Mouse (Mus musculus): ENCODE data around the gene Gm2a. TPM values are rescaled to one million over a fixed set of nuclear protein-coding genes. Genes with fewer than 3 reads are reported as not detected.

Gene Gm2a
- polyA plus RNA-seq, 1 experiment from 2014 or later = 13.9 TPM

- H3K27ac ChIP-seq (ENCODE audit: low read depth, low read length) = no peak overlapping the region
- no peak overlapping the region for H3K9ac ChIP-seq (ENCODE audit: low read depth, low read length)
- no peak overlapping the region for H3K4me2 ChIP-seq
- no peaks in the 10 kb centered on the region for H3K36me3 ChIP-seq (ENCODE audit: control insufficient read depth, insufficient read depth, low read length)
- no peak for DNase-seq (ENCODE audit: low spot score)
- H3K27me3 ChIP-seq (replicated peaks; ENCODE audit: control insufficient read depth, insufficient read depth, low read length) = no peaks in the 10 kb centered on the region
- WGBS = 77% methylated on average over 8 of the region's 8 CpGs
- H3K4me1 ChIP-seq (replicated peaks; ENCODE audit: control insufficient read depth, insufficient read depth, low read length) = no peaks in the 10 kb centered on the region; the same call in 1 of the 2 replicates
- ATAC-seq (replicated peaks; ENCODE audit: low FRiP score) = no peak
- no peaks in the 10 kb centered on the region for H3K9me3 ChIP-seq (ENCODE audit: control insufficient read depth, low read length)
- no peak overlapping the region for H3K4me3 ChIP-seq (ENCODE audit: low read depth, low read length)
These were observed 25.4 kb upstream of the Gm2a start for GRCm38 (mm10) chr11:55072467-55072866.

- Histone ChIP-seq H3K9me3 (ENCODE audit: control insufficient read depth, low read length) (no peaks in the 10 kb centered on the region), H3K36me3 (ENCODE audit: control insufficient read depth, insufficient read depth, low read length) (no peaks in the 10 kb centered on the region), H3K4me1 (replicated peaks; ENCODE audit: control insufficient read depth, insufficient read depth, low read length) (peaks cover 1% of the 10 kb centered on the region), H3K4me2 (no peak overlapping the region), H3K4me3 (ENCODE audit: low read depth, low read length) (no peak overlapping the region), H3K9ac (ENCODE audit: low read depth, low read length) (no peak overlapping the region), H3K27me3 (replicated peaks; ENCODE audit: control insufficient read depth, insufficient read depth, low read length) (no peaks in the 10 kb centered on the region), H3K27ac (ENCODE audit: low read depth, low read length) (no peak overlapping the region)
- DNase-seq (ENCODE audit: low spot score) = no peak
- no peak for ATAC-seq (replicated peaks; ENCODE audit: low FRiP score)
- WGBS = 74% methylated on average over 10 of the region's 10 CpGs
These were observed 24.7 kb upstream of the Gm2a start for GRCm38 (mm10) chr11:55073191-55073590.

GRCm38 (mm10) chr11:55075602-55076001 lies 22.3 kb upstream of the Gm2a start:
- ATAC-seq (replicated peaks; ENCODE audit: low FRiP score) (no peak), DNase-seq (ENCODE audit: low spot score) (no peak)
- peaks cover 7% of the 10 kb centered on the region for H3K4me1 ChIP-seq (replicated peaks; ENCODE audit: control insufficient read depth, insufficient read depth, low read length)
- H3K36me3 ChIP-seq (ENCODE audit: control insufficient read depth, insufficient read depth, low read length) = no peaks in the 10 kb centered on the region
- H3K27me3 ChIP-seq (replicated peaks; ENCODE audit: control insufficient read depth, insufficient read depth, low read length) = no peaks in the 10 kb centered on the region
- no peak overlapping the region for H3K27ac ChIP-seq (ENCODE audit: low read depth, low read length)
- no peak overlapping the region for H3K4me2 ChIP-seq
- no peaks in the 10 kb centered on the region; the same call in 1 of the 2 replicates for H3K9me3 ChIP-seq (ENCODE audit: control insufficient read depth, low read length)
- WGBS = 84% methylated on average over 2 of the region's 2 CpGs
- H3K4me3 ChIP-seq (ENCODE audit: low read depth, low read length) = no peak overlapping the region
- H3K9ac ChIP-seq (ENCODE audit: low read depth, low read length) = no peak overlapping the region

- Histone ChIP-seq H3K36me3 (ENCODE audit: control insufficient read depth, insufficient read depth, low read length) (no peaks in the 10 kb centered on the region), H3K9me3 (ENCODE audit: control insufficient read depth, low read length) (no peaks in the 10 kb centered on the region; the same call in 1 of the 2 replicates), H3K4me3 (ENCODE audit: low read depth, low read length) (no peak overlapping the region), H3K4me1 (replicated peaks; ENCODE audit: control insufficient read depth, insufficient read depth, low read length) (peaks cover 7% of the 10 kb centered on the region), H3K27me3 (replicated peaks; ENCODE audit: control insufficient read depth, insufficient read depth, low read length) (no peaks in the 10 kb centered on the region), H3K9ac (ENCODE audit: low read depth, low read length) (no peak overlapping the region), H3K4me2 (no peak overlapping the region), H3K27ac (ENCODE audit: low read depth, low read length) (no peak overlapping the region)
- DNase-seq (ENCODE audit: low spot score) = no peak
- 85% methylated on average over 5 of the region's 5 CpGs for WGBS
- ATAC-seq (replicated peaks; ENCODE audit: low FRiP score) = no peak
These were observed 21.7 kb upstream of the Gm2a start for GRCm38 (mm10) chr11:55076234-55076633.

- Histone ChIP-seq H3K9ac (ENCODE audit: low read depth, low read length) (peak within 1 kb of the TSS; percentile 62), H3K27me3 (replicated peaks; ENCODE audit: control insufficient read depth, insufficient read depth, low read length) (no peaks in the 10 kb centered on the region), H3K36me3 (ENCODE audit: control insufficient read depth, insufficient read depth, low read length) (no peaks in the 10 kb centered on the region), H3K4me1 (replicated peaks; ENCODE audit: control insufficient read depth, insufficient read depth, low read length) (peaks cover 7% of the 10 kb centered on the region), H3K4me2 (peak within 1 kb of the TSS; percentile 87), H3K4me3 (ENCODE audit: low read depth, low read length) (peak within 1 kb of the TSS; percentile 55), H3K9me3 (ENCODE audit: control insufficient read depth, low read length) (no peaks in the 10 kb centered on the region; the same call in 1 of the 2 replicates), H3K27ac (ENCODE audit: low read depth, low read length) (no peak within 1 kb of the TSS)
- under 1% methylated on average over 49 of the region's 50 CpGs for WGBS
- ATAC-seq (replicated peaks; ENCODE audit: low FRiP score) (peak; percentile 73), DNase-seq (ENCODE audit: low spot score) (peak; percentile 63)
These were observed 20.3 kb upstream of the Gm2a start, which contains the start of gene Ccdc69 for GRCm38 (mm10) chr11:55077331-55078231. Gene Ccdc69 (minus strand): TSS chr11:55078131.

GRCm38 (mm10) chr11:55078502-55078901 lies 19.4 kb upstream of the Gm2a start:
- ATAC-seq (replicated peaks; ENCODE audit: low FRiP score) (no peak), DNase-seq (ENCODE audit: low spot score) (no peak)
- no peak overlapping the region for H3K27ac ChIP-seq (ENCODE audit: low read depth, low read length)
- peak overlapping the region; percentile 62 for H3K9ac ChIP-seq (ENCODE audit: low read depth, low read length)
- peak overlapping the region; percentile 55 for H3K4me3 ChIP-seq (ENCODE audit: low read depth, low read length)
- WGBS = 55% methylated on average over 3 of the region's 3 CpGs
- no peaks in the 10 kb centered on the region for H3K27me3 ChIP-seq (replicated peaks; ENCODE audit: control insufficient read depth, insufficient read depth, low read length)
- peak overlapping the region; percentile 87 for H3K4me2 ChIP-seq
- no peaks in the 10 kb centered on the region; the same call in 1 of the 2 replicates for H3K9me3 ChIP-seq (ENCODE audit: control insufficient read depth, low read length)
- H3K36me3 ChIP-seq (ENCODE audit: control insufficient read depth, insufficient read depth, low read length) = no peaks in the 10 kb centered on the region
- H3K4me1 ChIP-seq (replicated peaks; ENCODE audit: control insufficient read depth, insufficient read depth, low read length) = peaks cover 7% of the 10 kb centered on the region

- 85% methylated on average over 4 of the region's 4 CpGs for WGBS
- H3K27ac ChIP-seq (ENCODE audit: low read depth, low read length) = no peak overlapping the region
- no peak overlapping the region for H3K4me3 ChIP-seq (ENCODE audit: low read depth, low read length)
- H3K36me3 ChIP-seq (ENCODE audit: control insufficient read depth, insufficient read depth, low read length) = no peaks in the 10 kb centered on the region
- DNase-seq (ENCODE audit: low spot score) = no peak
- no peak overlapping the region for H3K9ac ChIP-seq (ENCODE audit: low read depth, low read length)
- H3K27me3 ChIP-seq (replicated peaks; ENCODE audit: control insufficient read depth, insufficient read depth, low read length) = no peaks in the 10 kb centered on the region
- no peak for ATAC-seq (replicated peaks; ENCODE audit: low FRiP score)
- H3K9me3 ChIP-seq (ENCODE audit: control insufficient read depth, low read length) = no peaks in the 10 kb centered on the region; the same call in 1 of the 2 replicates
- H3K4me2 ChIP-seq = no peak overlapping the region
- peaks cover 7% of the 10 kb centered on the region for H3K4me1 ChIP-seq (replicated peaks; ENCODE audit: control insufficient read depth, insufficient read depth, low read length)
These were observed 18.7 kb upstream of the Gm2a start for GRCm38 (mm10) chr11:55079180-55079579.

- Histone ChIP-seq H3K4me2 (no peak overlapping the region), H3K27ac (ENCODE audit: low read depth, low read length) (no peak overlapping the region), H3K9ac (ENCODE audit: low read depth, low read length) (no peak overlapping the region), H3K36me3 (ENCODE audit: control insufficient read depth, insufficient read depth, low read length) (no peaks in the 10 kb centered on the region), H3K4me1 (replicated peaks; ENCODE audit: control insufficient read depth, insufficient read depth, low read length) (peaks cover 7% of the 10 kb centered on the region), H3K4me3 (ENCODE audit: low read depth, low read length) (no peak overlapping the region), H3K9me3 (ENCODE audit: control insufficient read depth, low read length) (no peaks in the 10 kb centered on the region; the same call in 1 of the 2 replicates), H3K27me3 (replicated peaks; ENCODE audit: control insufficient read depth, insufficient read depth, low read length) (no peaks in the 10 kb centered on the region)
- 86% methylated on average over 9 of the region's 9 CpGs for WGBS
- ATAC-seq (replicated peaks; ENCODE audit: low FRiP score) (no peak), DNase-seq (ENCODE audit: low spot score) (no peak)
These were observed 16.7 kb upstream of the Gm2a start for GRCm38 (mm10) chr11:55081206-55081605.

GRCm38 (mm10) chr11:55084629-55085028 lies 13.3 kb upstream of the Gm2a start:
- Histone ChIP-seq H3K36me3 (ENCODE audit: control insufficient read depth, insufficient read depth, low read length) (no peaks in the 10 kb centered on the region), H3K4me2 (no peak overlapping the region), H3K9me3 (ENCODE audit: control insufficient read depth, low read length) (no peaks in the 10 kb centered on the region; the same call in 1 of the 2 replicates), H3K27me3 (replicated peaks; ENCODE audit: control insufficient read depth, insufficient read depth, low read length) (no peaks in the 10 kb centered on the region), H3K4me3 (ENCODE audit: low read depth, low read length) (no peak overlapping the region), H3K27ac (ENCODE audit: low read depth, low read length) (no peak overlapping the region), H3K9ac (ENCODE audit: low read depth, low read length) (no peak overlapping the region), H3K4me1 (replicated peaks; ENCODE audit: control insufficient read depth, insufficient read depth, low read length) (no peaks in the 10 kb centered on the region)
- DNase-seq (ENCODE audit: low spot score) = no peak
- ATAC-seq (replicated peaks; ENCODE audit: low FRiP score) = no peak
- 72% methylated on average over 4 of the region's 4 CpGs for WGBS

Measured in liver, embryonic 11.5 days (tissue).